Mouse (Mus musculus): ENCODE results near the gene Cdc25b. TPM values are rescaled to one million over a fixed set of nuclear protein-coding genes. Genes with fewer than 3 reads are reported as not detected.

Cdc25b gene
- polyA plus RNA-seq, 1 experiment from 2014 or later, result 77.7 TPM

- 84% methylated on average over 16 of the region's 16 CpGs for WGBS (ENCODE audit: insufficient replicate concordance)
- Histone ChIP-seq H3K36me3 (replicated peaks; ENCODE audit: insufficient read depth, low read length) (peaks cover 75% of the 10 kb centered on the region), H3K4me1 (ENCODE audit: insufficient read depth) (no peaks in the 10 kb centered on the region), H3K4me3 (ENCODE audit: low read depth, low read length) (no peak overlapping the region), H3K9ac (replicated peaks) (no peak overlapping the region), H3K9me3 (ENCODE audit: low read length) (no peaks in the 10 kb centered on the region), H3K27ac (ENCODE audit: low read depth) (no peak overlapping the region), H3K4me2 (ENCODE audit: low read depth, low read length) (no peak overlapping the region), H3K27me3 (ENCODE audit: insufficient read depth, low read length) (no peaks in the 10 kb centered on the region)
- ATAC-seq (0 out of 2 replicates have a peak, but pooled peaks have one; percentile 17), DNase-seq (no peak)
- TF ChIP-seq EP300 (IDR thresholded peaks at IDR 0.05; ENCODE audit: low read depth), result no peak
- TF ChIP-seq CTCF (IDR thresholded peaks at IDR 0.05; ENCODE audit: low read depth), result no peak
Observed at GRCm38 (mm10) chr2:131196606-131197316, 10.0 kb downstream of the Cdc25b start.

GRCm38 (mm10) chr2:131200710-131201109, 14.0 kb downstream of the Cdc25b start:
- Histone ChIP-seq H3K27ac (ENCODE audit: low read depth) (no peak overlapping the region), H3K27me3 (ENCODE audit: insufficient read depth, low read length) (no peaks in the 10 kb centered on the region), H3K36me3 (replicated peaks; ENCODE audit: insufficient read depth, low read length) (peaks cover 43% of the 10 kb centered on the region), H3K4me3 (ENCODE audit: low read depth, low read length) (no peak overlapping the region), H3K9me3 (ENCODE audit: low read length) (no peaks in the 10 kb centered on the region), H3K9ac (replicated peaks) (no peak overlapping the region), H3K4me2 (ENCODE audit: low read depth, low read length) (no peak overlapping the region), H3K4me1 (ENCODE audit: insufficient read depth) (peaks cover 23% of the 10 kb centered on the region)
- 81% methylated on average over 2 of the region's 2 CpGs for WGBS (ENCODE audit: insufficient replicate concordance)
- TF ChIP-seq CTCF (IDR thresholded peaks at IDR 0.05; ENCODE audit: low read depth) (no peak), EP300 (IDR thresholded peaks at IDR 0.05; ENCODE audit: low read depth) (no peak)
- no peak for DNase-seq
- ATAC-seq, result no peak

- no peak overlapping the region for H3K4me3 ChIP-seq (ENCODE audit: low read depth, low read length)
- H3K27me3 ChIP-seq (ENCODE audit: insufficient read depth, low read length), result no peaks in the 10 kb centered on the region
- H3K9me3 ChIP-seq (ENCODE audit: low read length), result no peaks in the 10 kb centered on the region
- 89% methylated on average over 3 of the region's 3 CpGs for WGBS (ENCODE audit: insufficient replicate concordance)
- H3K4me1 ChIP-seq (ENCODE audit: insufficient read depth), result peaks cover 28% of the 10 kb centered on the region
- DNase-seq (no peak), ATAC-seq (no peak)
- no peak overlapping the region for H3K9ac ChIP-seq (replicated peaks)
- H3K27ac ChIP-seq (ENCODE audit: low read depth), result no peak overlapping the region
- no peak overlapping the region for H3K4me2 ChIP-seq (ENCODE audit: low read depth, low read length)
- no peak for TF ChIP-seq CTCF (IDR thresholded peaks at IDR 0.05; ENCODE audit: low read depth)
- no peak for TF ChIP-seq EP300 (IDR thresholded peaks at IDR 0.05; ENCODE audit: low read depth)
- peaks cover 39% of the 10 kb centered on the region for H3K36me3 ChIP-seq (replicated peaks; ENCODE audit: insufficient read depth, low read length)
Observed at GRCm38 (mm10) chr2:131201262-131201661, 14.5 kb downstream of the Cdc25b start.

- ATAC-seq, result no peak
- Histone ChIP-seq H3K27ac (ENCODE audit: low read depth) (peak overlapping the region; percentile 77; the same call in 1 of the 2 replicates), H3K9me3 (ENCODE audit: low read length) (no peaks in the 10 kb centered on the region), H3K4me1 (ENCODE audit: insufficient read depth) (peaks cover 47% of the 10 kb centered on the region), H3K36me3 (replicated peaks; ENCODE audit: insufficient read depth, low read length) (peaks cover 16% of the 10 kb centered on the region), H3K4me3 (ENCODE audit: low read depth, low read length) (no peak overlapping the region), H3K27me3 (ENCODE audit: insufficient read depth, low read length) (no peaks in the 10 kb centered on the region), H3K4me2 (ENCODE audit: low read depth, low read length) (peak overlapping the region; percentile 1; the same call in 1 of the 2 replicates), H3K9ac (replicated peaks) (no peak overlapping the region)
- peak; percentile 13 for DNase-seq
- TF ChIP-seq EP300 (IDR thresholded peaks at IDR 0.05; ENCODE audit: low read depth) (no peak), CTCF (IDR thresholded peaks at IDR 0.05; ENCODE audit: low read depth) (no peak)
- 76% methylated on average over 6 of the region's 6 CpGs for WGBS (ENCODE audit: insufficient replicate concordance)
Observed at GRCm38 (mm10) chr2:131203816-131204409, 17.2 kb downstream of the Cdc25b start.

- peak overlapping the region; percentile 77; the same call in 1 of the 2 replicates for H3K27ac ChIP-seq (ENCODE audit: low read depth)
- peaks cover 11% of the 10 kb centered on the region for H3K36me3 ChIP-seq (replicated peaks; ENCODE audit: insufficient read depth, low read length)
- H3K4me2 ChIP-seq (ENCODE audit: low read depth, low read length), result peak overlapping the region; percentile 1
- DNase-seq (peak; percentile 74), ATAC-seq (peak; percentile 51)
- H3K4me1 ChIP-seq (ENCODE audit: insufficient read depth), result peaks cover 53% of the 10 kb centered on the region
- no peaks in the 10 kb centered on the region for H3K9me3 ChIP-seq (ENCODE audit: low read length)
- no peaks in the 10 kb centered on the region for H3K27me3 ChIP-seq (ENCODE audit: insufficient read depth, low read length)
- H3K4me3 ChIP-seq (ENCODE audit: low read depth, low read length), result no peak overlapping the region
- no peak overlapping the region for H3K9ac ChIP-seq (replicated peaks)
- WGBS (ENCODE audit: insufficient replicate concordance), result 32% methylated on average over 7 of the region's 7 CpGs
- TF ChIP-seq EP300 (IDR thresholded peaks at IDR 0.05; ENCODE audit: low read depth) (peak; percentile 39; the same call in 1 of the 2 replicates), CTCF (IDR thresholded peaks at IDR 0.05; ENCODE audit: low read depth) (no peak)
Observed at GRCm38 (mm10) chr2:131204410-131204981, 17.7 kb downstream of the Cdc25b start.
